Mouse (Mus musculus): ENCODE data around the gene Gpatch11.

Gene Gpatch11

DNA sequence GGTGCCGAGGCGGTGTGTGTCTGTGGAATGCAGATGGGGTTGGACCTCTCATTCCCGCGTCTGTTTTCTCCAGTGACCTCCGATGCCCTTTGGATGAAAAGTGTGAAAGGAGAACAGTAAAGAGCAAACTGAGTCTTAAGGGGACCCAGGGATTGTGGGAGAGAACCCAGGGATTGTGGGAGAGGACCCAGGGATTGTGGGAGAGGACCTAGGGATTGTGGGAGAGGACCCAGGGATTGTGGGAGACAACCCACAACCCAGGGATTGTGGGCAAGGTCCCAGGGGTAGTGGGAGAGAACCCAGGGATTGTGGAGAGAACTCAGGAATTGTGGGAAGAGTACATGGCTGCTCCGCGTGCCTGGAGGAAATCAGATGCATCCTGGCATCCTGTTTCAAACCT is 59.6 kb downstream of the Gpatch11 start:
- DNase-seq: no peak

DNA sequence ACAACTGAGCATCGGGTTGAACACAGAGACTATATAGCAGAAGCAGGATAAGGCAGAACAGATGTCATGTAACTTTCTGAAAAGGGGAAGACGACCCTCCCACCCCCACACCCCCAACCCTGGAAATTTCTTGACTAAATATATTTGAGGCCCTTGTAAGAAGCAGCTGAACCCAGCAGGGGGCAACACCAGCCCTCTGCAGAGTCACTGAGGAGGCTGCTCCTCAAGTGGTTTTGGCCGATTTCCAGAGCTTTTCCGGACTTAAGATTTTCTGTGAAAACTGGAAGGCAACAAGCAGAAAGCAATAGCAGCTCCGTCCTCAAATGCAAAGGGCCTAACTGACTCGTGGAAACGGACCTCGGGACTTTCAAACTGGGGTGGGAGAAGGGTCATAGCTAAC is 60.0 kb downstream of the Gpatch11 start:
- peak; percentile 63 to 68 for DNase-seq

Measured in cerebellum, postnatal 10 days (tissue).